Mouse (Mus musculus) cortical plate, adult 2 months (tissue): ENCODE measurements around the gene Fstl4. TPM values are rescaled to one million over a fixed set of nuclear protein-coding genes. Genes with fewer than 3 reads are reported as not detected.

ENCODE experiments used
- H3K27ac ChIP-seq: fragments of 200-500 bp; 2 replicates; pipeline ENCODE4 v1.5.1; 2012; ENCODE audit warnings: low read length, control low read depth, inconsistent platforms; ENCODE audit not compliant: insufficient read depth
- H3K4me1 ChIP-seq: fragments of 200-500 bp; 2 replicates; pipeline ENCODE4 v1.6.1; 2011; ENCODE audit warnings: low read length; ENCODE audit not compliant: control insufficient read depth, insufficient read depth
- H3K4me3 ChIP-seq: fragments of 200-500 bp; 2 replicates; pipeline ENCODE4 v1.5.1; 2011; ENCODE audit warnings: mild to moderate bottlenecking, low read length, control low read depth; ENCODE audit not compliant: insufficient read depth
- CTCF ChIP-seq: fragments of 200-500 bp; IDR thresholded peaks from 2 replicates; pipeline ENCODE4 v1.5.1; 2011; ENCODE audit warnings: mild to moderate bottlenecking, control low read depth, low read length; ENCODE audit not compliant: insufficient read depth; ENCODE audit errors: extremely low read depth
- POLR2A ChIP-seq: fragments of 200-500 bp; IDR thresholded peaks from 2 replicates; pipeline ENCODE4 v1.6.1; 2011; ENCODE audit warnings: mild to moderate bottlenecking, low read length, control low read depth; ENCODE audit not compliant: insufficient read depth; ENCODE audit errors: extremely low read depth
- polyA plus RNA-seq: library from polyadenylated mRNA; depleted of rRNA; stranded (reverse); fragments of >200 nt; gene quantifications from 2 replicates; pipeline ENCODE4 v1.2.3, GENCODE M21; 2012

Fstl4 gene
- polyA plus RNA-seq, 1 experiment: 10.1 TPM

DNA sequence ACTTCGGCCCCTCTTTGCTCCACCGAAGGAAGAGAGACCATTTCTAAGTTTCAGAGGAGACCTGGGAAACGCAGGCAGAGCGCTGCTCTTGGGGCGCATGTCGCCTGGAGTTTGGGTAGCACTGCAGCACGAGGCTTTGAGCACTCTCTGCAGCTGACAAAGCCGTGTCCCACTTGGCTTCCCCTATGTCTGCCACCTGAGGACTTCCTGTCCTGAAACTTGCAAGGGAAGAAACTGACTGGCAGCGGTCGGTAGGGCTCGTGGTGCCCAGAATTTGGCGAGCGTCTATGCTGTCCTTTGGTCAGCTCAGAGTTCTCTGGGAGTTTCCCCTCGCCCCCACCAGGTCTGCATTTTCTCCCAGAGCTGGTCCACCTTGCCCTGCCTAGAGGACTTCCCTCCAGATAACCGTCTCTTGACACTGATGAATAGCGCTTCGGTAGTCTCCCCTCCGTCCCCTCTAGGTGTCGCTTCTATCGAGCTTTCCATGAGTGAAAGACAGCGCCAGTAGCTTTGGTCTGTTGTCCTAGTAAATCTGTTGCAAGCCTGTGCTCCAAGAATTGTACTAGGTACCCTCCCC lies 1.3 kb downstream of the Fstl4 start:
- no peak for TF ChIP-seq POLR2A
- peak; percentile 64 for TF ChIP-seq CTCF
- Histone ChIP-seq H3K27ac (no peak overlapping the region), H3K4me3 (peak overlapping the region; percentile 72), H3K4me1 (peaks cover 5% of the 10 kb centered on the region)

DNA sequence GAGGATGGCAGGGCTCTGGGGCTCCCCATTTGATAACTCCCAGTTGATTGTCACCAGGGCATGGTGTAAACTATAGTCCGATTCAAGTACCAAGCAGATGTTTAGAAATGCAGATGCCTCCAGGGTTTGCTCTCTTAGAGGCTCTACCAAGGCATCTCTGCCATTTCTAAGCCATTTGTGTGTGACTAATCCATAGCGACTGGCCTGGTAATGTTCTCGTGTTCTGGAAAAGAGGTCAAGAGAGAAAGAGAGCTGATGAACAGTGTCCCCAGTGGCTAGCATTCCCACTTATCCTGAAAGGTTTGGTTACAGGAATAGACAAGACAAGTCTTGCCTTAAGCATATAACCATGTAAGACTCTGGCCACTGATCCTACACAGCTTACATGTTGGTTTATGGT lies 3.5 kb downstream of the Fstl4 start:
- TF ChIP-seq POLR2A: no peak
- TF ChIP-seq CTCF: no peak
- H3K27ac ChIP-seq: no peak overlapping the region
- no peak overlapping the region for H3K4me3 ChIP-seq
- H3K4me1 ChIP-seq: peaks cover 5% of the 10 kb centered on the region

GRCm38 (mm10) chr11:52773073-52773472 lies 8.6 kb downstream of the Fstl4 start:
- TF ChIP-seq CTCF (no peak), POLR2A (no peak)
- Histone ChIP-seq H3K4me3 (no peak overlapping the region), H3K4me1 (peaks cover 5% of the 10 kb centered on the region), H3K27ac (no peak overlapping the region)

DNA sequence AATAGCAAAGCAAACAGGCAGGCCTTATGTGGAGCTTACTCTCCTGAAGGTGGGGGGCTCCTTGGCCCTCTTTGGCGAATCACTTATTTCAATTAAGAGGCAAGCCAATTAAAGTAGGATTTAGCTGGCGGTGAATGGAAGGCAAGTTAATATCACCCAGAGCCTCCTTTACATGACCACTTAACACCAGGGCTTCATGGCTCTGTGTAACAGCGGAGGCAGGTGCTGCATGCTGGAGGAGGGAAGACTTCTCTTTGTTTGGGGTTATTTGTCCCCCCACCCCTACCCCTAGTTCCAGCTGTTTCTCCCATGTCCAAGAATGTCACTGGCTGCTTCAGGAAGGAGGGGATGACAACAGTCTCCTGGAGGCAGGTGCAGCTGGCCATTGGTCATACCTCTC lies 10.9 kb downstream of the Fstl4 start:
- peaks cover 2% of the 10 kb centered on the region; the same call in 1 of the 2 replicates for H3K4me1 ChIP-seq

DNA sequence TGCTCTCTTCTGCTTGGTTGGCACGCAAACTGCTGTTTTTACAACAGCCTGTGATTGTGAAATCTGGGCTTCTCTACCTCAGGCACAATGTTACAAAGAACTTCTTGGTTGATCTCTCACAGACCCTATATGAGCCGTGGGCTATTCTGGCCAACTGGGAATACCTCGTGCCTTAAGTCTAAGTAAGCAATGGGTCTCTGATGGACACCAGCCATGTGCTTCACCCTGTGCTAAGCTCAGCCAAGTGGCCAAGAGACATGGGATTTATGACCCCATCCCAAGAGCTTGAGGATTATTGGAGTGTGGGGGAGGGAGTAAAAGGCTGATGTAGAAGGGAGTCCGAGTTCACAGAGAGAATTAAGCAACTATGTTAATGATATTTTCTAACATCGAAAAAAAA lies 18.0 kb downstream of the Fstl4 start:
- H3K4me3 ChIP-seq: no peak overlapping the region
- H3K27ac ChIP-seq: no peak overlapping the region
- TF ChIP-seq POLR2A (no peak), CTCF (no peak)

More for the DNA sequence above, 10.9 kb downstream of the Fstl4 start:
- TF ChIP-seq POLR2A (no peak), CTCF (no peak)
- H3K27ac ChIP-seq: no peak overlapping the region
- no peak overlapping the region for H3K4me3 ChIP-seq

DNA sequence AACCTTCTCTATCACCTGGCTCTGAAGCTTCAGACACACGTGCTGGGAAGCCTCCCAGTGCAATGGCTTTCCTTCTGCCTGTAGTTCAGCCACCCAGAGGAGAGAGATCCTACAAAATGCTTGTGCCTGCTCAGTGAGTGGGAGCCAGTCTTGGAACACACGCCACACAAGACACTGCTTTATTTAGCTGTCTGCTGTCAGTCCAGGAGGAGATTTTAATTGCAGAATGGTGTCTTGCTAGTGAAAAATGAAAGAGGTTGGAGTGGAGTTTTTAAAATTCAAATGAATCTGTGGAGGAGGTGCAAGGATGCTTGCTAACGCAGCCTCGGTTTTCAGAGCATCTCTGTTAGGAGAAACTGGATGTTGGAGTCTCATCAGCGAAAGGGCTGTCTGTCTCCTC lies 29.9 kb downstream of the Fstl4 start:
- Histone ChIP-seq H3K27ac (no peak overlapping the region), H3K4me1 (peaks cover 4% of the 10 kb centered on the region; the same call in 1 of the 2 replicates), H3K4me3 (no peak overlapping the region)
- TF ChIP-seq POLR2A: no peak
- TF ChIP-seq CTCF: no peak

More for the DNA sequence above, 18.0 kb downstream of the Fstl4 start:
- H3K4me1 ChIP-seq: 0 out of 2 replicates have a peak, but pooled peaks cover 2% of the 10 kb centered on the region

- TF ChIP-seq CTCF (no peak), POLR2A (no peak)
- H3K4me1 ChIP-seq: no peaks in the 10 kb centered on the region
- H3K4me3 ChIP-seq: no peak overlapping the region
- H3K27ac ChIP-seq: no peak overlapping the region
These were observed 45.1 kb downstream of the Fstl4 start for GRCm38 (mm10) chr11:52809542-52809941.

DNA sequence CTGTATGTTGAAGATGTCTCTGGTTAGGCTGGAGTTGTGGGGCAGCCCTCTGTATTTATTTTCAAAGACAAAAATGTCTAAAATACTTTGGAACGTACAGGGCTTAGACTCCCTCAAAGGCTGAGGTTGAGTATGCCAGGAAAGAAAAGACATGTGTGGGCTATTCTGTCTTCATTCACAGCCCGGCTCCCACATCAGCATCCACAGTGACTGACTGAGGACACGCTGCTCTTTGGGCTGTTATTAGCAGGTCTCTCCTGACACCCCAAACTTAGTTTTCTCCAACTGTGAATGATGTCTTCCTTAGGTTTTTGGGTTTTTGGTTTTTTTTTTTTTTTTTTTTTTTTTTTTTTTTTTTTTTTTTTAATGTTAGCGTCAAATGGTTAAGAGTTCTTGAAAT lies 51.6 kb downstream of the Fstl4 start:
- no peak for TF ChIP-seq CTCF
- H3K27ac ChIP-seq: no peak overlapping the region
- no peaks in the 10 kb centered on the region for H3K4me1 ChIP-seq
- H3K4me3 ChIP-seq: no peak overlapping the region

DNA sequence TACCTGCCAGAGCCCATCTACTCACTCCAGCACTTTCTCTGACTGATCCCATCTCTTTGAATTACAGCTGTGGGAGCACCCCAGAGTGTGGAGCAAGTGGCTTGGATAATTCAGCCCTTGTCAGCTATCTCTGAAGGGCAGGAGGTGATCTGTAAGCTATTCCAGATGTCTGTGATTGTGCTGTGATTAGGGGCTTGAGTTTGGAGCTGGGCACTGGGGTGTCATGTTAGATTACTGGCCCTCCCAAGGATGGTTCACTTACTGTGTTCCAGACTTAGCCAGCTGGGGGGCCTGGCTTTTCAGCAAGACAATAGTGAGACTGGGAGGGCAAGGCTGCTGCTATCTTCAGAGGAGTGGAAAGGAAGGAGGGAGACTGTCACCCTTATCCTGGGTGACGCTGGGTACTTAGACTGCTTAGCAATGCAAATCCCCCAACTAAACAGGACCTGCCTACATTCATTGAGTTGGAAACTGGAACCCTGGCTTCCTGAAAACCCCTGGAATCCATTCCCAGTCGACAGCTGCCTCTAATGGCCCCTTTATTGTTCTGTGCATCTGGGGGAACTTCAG lies 56.0 kb downstream of the Fstl4 start:
- Histone ChIP-seq H3K27ac (no peak overlapping the region), H3K4me1 (no peaks in the 10 kb centered on the region), H3K4me3 (no peak overlapping the region)
- TF ChIP-seq POLR2A: no peak
- no peak for TF ChIP-seq CTCF

DNA sequence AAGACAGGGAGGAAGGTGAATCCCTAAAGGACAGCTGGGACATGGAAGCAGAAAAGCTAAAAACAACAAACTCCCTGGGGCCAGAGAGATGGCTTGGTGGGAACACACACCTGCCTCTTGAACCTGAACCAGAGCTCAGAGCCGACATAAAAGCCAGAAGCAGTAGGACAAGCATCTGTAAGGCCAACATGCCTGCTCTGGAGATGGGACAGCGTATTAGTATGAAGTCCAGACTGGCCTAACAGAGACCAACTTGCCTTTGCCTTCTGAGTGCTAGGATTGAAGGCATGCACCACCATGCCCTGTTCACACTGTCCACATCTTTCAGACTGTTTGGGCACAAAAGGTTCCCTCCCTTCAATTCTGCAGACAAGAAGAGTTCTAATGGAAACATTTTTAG lies 62.2 kb downstream of the Fstl4 start:
- H3K4me1 ChIP-seq: no peaks in the 10 kb centered on the region
- TF ChIP-seq CTCF (no peak), POLR2A (no peak)

More for the DNA sequence above, 62.2 kb downstream of the Fstl4 start:
- Histone ChIP-seq H3K27ac (no peak overlapping the region), H3K4me3 (no peak overlapping the region)
